Mouse (Mus musculus) left cerebral cortex, adult 2 months (tissue): ENCODE data around the gene Nmral1. TPM values are rescaled to one million over a fixed set of nuclear protein-coding genes. Genes with fewer than 3 reads are reported as not detected.
"Not testable (repeated sequence)": the region's sequence is repeated elsewhere in the genome, so short reads cannot be mapped to it uniquely, and the experiment has no call there.

ENCODE experiments used
- DNase-seq, 2 experiments: peaks; one replicate each; pipeline ENCODE4 v3.0.0; 2021 to 2022; ENCODE audit warnings: low spot score in 2 of 2, mixed read lengths in 1 of 2; ENCODE audit errors: extremely low spot score in 1 of 2
- H3K27ac ChIP-seq: fragments of 200-600 bp; 2 replicates; pipeline ENCODE4 v1.8.1; 2022
- H3K4me3 ChIP-seq: fragments of 200-600 bp; 2 replicates; pipeline ENCODE4 v1.8.1; 2022
- CTCF ChIP-seq: fragments of 200-600 bp; IDR thresholded peaks from 2 replicates; pipeline ENCODE4 v1.8.1; 2022; ENCODE audit warnings: antibody characterized with exemption, mild to moderate bottlenecking, moderate library complexity
- intact Hi-C: fragments of 180-260 bp; cut with DNase I; formaldehyde crosslinking; loops from one replicate; pipeline ENCODE4 v1.15.1; 2025
- total RNA-seq, 2 experiments: library from RNA; stranded (reverse); gene quantifications; 2 replicates each; pipeline ENCODE4 v1.2.3; 2021

Nmral1 gene
- total RNA-seq, 2 experiments from 2014 or later: 9.7 to 10.8 TPM

- Histone ChIP-seq H3K27ac (peak overlapping the region; percentile 37), H3K4me3 (no peak overlapping the region)
- no peak for DNase-seq
- intact Hi-C loops: no loop called here
- no peak for TF ChIP-seq CTCF
Measured at GRCm38 (mm10) chr16:4711173-4711572, 8.0 kb downstream of the Nmral1 start.

GRCm38 (mm10) chr16:4705541-4705940 lies 13.6 kb downstream of the Nmral1 start:
- TF ChIP-seq CTCF: no peak

GRCm38 (mm10) chr16:4702646-4703045 lies 16.5 kb downstream of the Nmral1 start:
- intact Hi-C loops: no loop called here

More at GRCm38 (mm10) chr16:4705541-4705940, 13.6 kb downstream of the Nmral1 start:
- no peak overlapping the region for H3K27ac ChIP-seq
- DNase-seq: no peak
- intact Hi-C loops: no loop called here
- no peak overlapping the region for H3K4me3 ChIP-seq

GRCm38 (mm10) chr16:4701211-4701610 lies 17.9 kb downstream of the Nmral1 start:
- Histone ChIP-seq H3K4me3 (no peak overlapping the region), H3K27ac (no peak overlapping the region)
- TF ChIP-seq CTCF: no peak
- no peak for DNase-seq
- intact Hi-C loops: no loop called here

More at GRCm38 (mm10) chr16:4702646-4703045, 16.5 kb downstream of the Nmral1 start:
- H3K27ac ChIP-seq: no peak overlapping the region
- TF ChIP-seq CTCF: no peak
- H3K4me3 ChIP-seq: no peak overlapping the region
- no peak for DNase-seq

- peak; percentile 29 for TF ChIP-seq CTCF
- DNase-seq, H3K4me3 ChIP-seq, H3K27ac ChIP-seq, intact Hi-C loops: not testable (repeated sequence)
Measured at GRCm38 (mm10) chr16:4689371-4689770, 29.8 kb downstream of the Nmral1 start.

- Histone ChIP-seq H3K27ac (peak overlapping the region; percentile 98), H3K4me3 (peak overlapping the region; percentile 70)
- no peak for TF ChIP-seq CTCF
- no peak for DNase-seq
- intact Hi-C loops: loop anchor here (2.0 kb wide), 1 partner anchor 106 kb away; the partner anchor contains the start of gene Cdip1
Measured at GRCm38 (mm10) chr16:4684457-4684791, 34.7 kb downstream of the Nmral1 start.

GRCm38 (mm10) chr16:4683581-4684456 lies 35.3 kb downstream of the Nmral1 start:
- peak overlapping the region; percentile 70 for H3K4me3 ChIP-seq
- peak overlapping the region; percentile 98 for H3K27ac ChIP-seq
- TF ChIP-seq CTCF: no peak
- intact Hi-C loops: loop anchor here (2.0 kb wide), 1 partner anchor 107 kb away; the partner anchor contains the start of gene Cdip1
- peak; percentile 96 to 97 for DNase-seq

- TF ChIP-seq CTCF: no peak
- Histone ChIP-seq H3K4me3 (peak overlapping the region; percentile 70), H3K27ac (peak overlapping the region; percentile 98)
- intact Hi-C loops: no loop called here
- no peak for DNase-seq
Measured at GRCm38 (mm10) chr16:4683193-4683580, 36.0 kb downstream of the Nmral1 start.

- H3K27ac ChIP-seq: peak overlapping the region; percentile 98; the same call in 1 of the 2 replicates
- DNase-seq: no peak
- TF ChIP-seq CTCF: no peak
- intact Hi-C loops: no loop called here
- H3K4me3 ChIP-seq: peak overlapping the region; percentile 70
Measured at GRCm38 (mm10) chr16:4682628-4683179, 36.5 kb downstream of the Nmral1 start.

GRCm38 (mm10) chr16:4680922-4681455 lies 38.2 kb downstream of the Nmral1 start:
- intact Hi-C loops, H3K27ac ChIP-seq, H3K4me3 ChIP-seq, DNase-seq: not testable (repeated sequence)

- TF ChIP-seq CTCF: no peak
- H3K4me3 ChIP-seq: peak within 1 kb of the TSS; percentile 87
- DNase-seq: peak; percentile 78 to 89
- intact Hi-C loops: no loop called here
- H3K27ac ChIP-seq: peak within 1 kb of the TSS; percentile 73
Measured at GRCm38 (mm10) chr16:4679121-4680018, 39.8 kb downstream of the Nmral1 start, which contains the start of gene Coro7. Coro7 (minus strand) TSS chr16:4679777.
